Mouse (Mus musculus) heart, embryonic 12.5 days (tissue): ENCODE data around the gene Crybg1. TPM values are rescaled to one million over a fixed set of nuclear protein-coding genes. Genes with fewer than 3 reads are reported as not detected.
A peak's percentile ranks its signal among the peaks of the same experiment; 100 is the strongest.

Experiments
- ATAC-seq: fragments of 200-750 bp; cut with Nextera tagmentation; 2 replicates; pipeline ENCODE4 v1.8.0; 2017; ENCODE audit warnings: moderate TSS enrichment, moderate library complexity; ENCODE audit not compliant: insufficient number of reproducible peaks, low FRiP score
- H3K27ac ChIP-seq: fragments of 300-500 bp; sonication (generic); 2 replicates; pipeline ENCODE4 v1.5.1; 2016; ENCODE audit warnings: mild to moderate bottlenecking, moderate library complexity; ENCODE audit not compliant: poor library complexity, severe bottlenecking
- H3K27me3 ChIP-seq: fragments of 300-500 bp; sonication (generic); replicated peaks from 2 replicates; pipeline ENCODE4 v1.6.1; 2016; ENCODE audit warnings: mild to moderate bottlenecking, moderate library complexity
- H3K36me3 ChIP-seq: fragments of 300-500 bp; sonication (generic); 2 replicates; pipeline ENCODE4 v1.6.1; 2016; ENCODE audit warnings: mild to moderate bottlenecking, moderate library complexity
- H3K4me1 ChIP-seq: fragments of 300-500 bp; sonication (generic); replicated peaks from 2 replicates; pipeline ENCODE4 v1.6.1; 2016; ENCODE audit warnings: mild to moderate bottlenecking
- H3K4me2 ChIP-seq: fragments of 300-500 bp; sonication (generic); 2 replicates; pipeline ENCODE4 v1.6.1; 2016; ENCODE audit warnings: mild to moderate bottlenecking, moderate library complexity
- H3K4me3 ChIP-seq: fragments of 300-500 bp; sonication (generic); 2 replicates; pipeline ENCODE4 v1.5.1; 2016; ENCODE audit warnings: mild to moderate bottlenecking
- H3K9ac ChIP-seq: fragments of 300-500 bp; sonication (generic); 2 replicates; pipeline ENCODE4 v1.6.1; 2016; ENCODE audit warnings: mild to moderate bottlenecking, moderate library complexity
- H3K9me3 ChIP-seq: fragments of 300-500 bp; sonication (generic); replicated peaks from 2 replicates; pipeline ENCODE4 v1.6.1; 2016; ENCODE audit warnings: mild to moderate bottlenecking, moderate library complexity
- WGBS: fragments of 180-500 bp; shearing (Covaris S2); methylation state at CpG from one replicate; pipeline ENCODE4 v1.1.7; 2016; 5-methylcytosine and 5-hydroxymethylcytosine counted together
- polyA plus RNA-seq: library from polyadenylated mRNA; unstranded; fragments of >200 nt; fragmentation: Nextera tagmentation; extraction: Ambion mirVana; gene quantifications from 2 replicates; pipeline ENCODE4 v1.2.1, GENCODE M21; 2016

Gene Crybg1
- polyA plus RNA-seq, 1 experiment from 2014 or later: 0.32 TPM

DNA sequence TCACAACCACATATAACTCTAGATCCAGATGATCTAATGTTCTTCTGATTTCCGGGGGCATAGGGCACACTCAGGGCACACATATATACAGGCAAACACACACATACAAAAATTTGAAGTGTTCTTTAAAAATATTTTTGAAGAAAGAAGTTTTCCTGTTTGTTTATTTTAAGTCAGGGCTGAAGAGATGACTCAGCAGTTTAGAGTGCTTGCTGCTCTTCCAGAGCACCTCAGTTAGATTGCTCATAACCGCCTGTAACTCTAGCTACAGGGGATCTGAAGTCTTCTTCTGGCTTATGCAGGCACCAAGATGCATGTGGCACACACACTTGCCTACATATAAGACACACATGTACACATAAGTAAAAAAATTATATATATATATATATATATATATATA, 56.9 kb downstream of the Crybg1 start:
- no peaks in the 10 kb centered on the region for H3K27me3 ChIP-seq
- H3K4me1 ChIP-seq: no peaks in the 10 kb centered on the region
- peaks cover 14% of the 10 kb centered on the region for H3K9me3 ChIP-seq
- WGBS: 83% methylated on average over 2 of the region's 2 CpGs
- H3K27ac ChIP-seq: no peak overlapping the region
- H3K4me2 ChIP-seq: no peak overlapping the region
- H3K4me3 ChIP-seq: no peak overlapping the region
- no peaks in the 10 kb centered on the region for H3K36me3 ChIP-seq
- H3K9ac ChIP-seq: no peak overlapping the region
- ATAC-seq: no peak

DNA sequence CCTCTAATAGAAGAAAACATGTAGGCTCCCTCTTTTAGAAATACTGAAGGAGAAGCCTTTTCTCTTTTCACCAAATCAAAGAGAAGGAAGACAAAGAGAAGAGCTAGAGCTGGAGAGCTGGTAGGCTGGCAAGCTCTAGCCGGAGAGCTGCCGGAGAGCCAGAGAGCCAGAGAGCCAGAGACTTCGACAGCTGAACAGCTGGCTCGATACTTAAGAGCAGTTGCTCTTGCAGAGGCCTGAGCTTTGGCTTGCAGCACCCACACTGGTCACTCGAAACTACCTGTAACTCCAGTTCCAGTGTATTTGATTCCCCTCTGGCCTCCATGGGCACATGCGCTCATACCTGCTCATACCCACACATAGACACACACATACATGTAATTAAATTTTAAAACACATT, 68.3 kb downstream of the Crybg1 start:
- H3K9ac ChIP-seq: no peak overlapping the region
- no peak for ATAC-seq
- 56% methylated on average over 6 of the region's 6 CpGs for WGBS
- H3K9me3 ChIP-seq: no peaks in the 10 kb centered on the region
- no peaks in the 10 kb centered on the region for H3K36me3 ChIP-seq
- no peak overlapping the region for H3K27ac ChIP-seq
- no peaks in the 10 kb centered on the region for H3K4me1 ChIP-seq
- H3K4me2 ChIP-seq: no peak overlapping the region
- H3K27me3 ChIP-seq: no peaks in the 10 kb centered on the region
- H3K4me3 ChIP-seq: no peak overlapping the region

DNA sequence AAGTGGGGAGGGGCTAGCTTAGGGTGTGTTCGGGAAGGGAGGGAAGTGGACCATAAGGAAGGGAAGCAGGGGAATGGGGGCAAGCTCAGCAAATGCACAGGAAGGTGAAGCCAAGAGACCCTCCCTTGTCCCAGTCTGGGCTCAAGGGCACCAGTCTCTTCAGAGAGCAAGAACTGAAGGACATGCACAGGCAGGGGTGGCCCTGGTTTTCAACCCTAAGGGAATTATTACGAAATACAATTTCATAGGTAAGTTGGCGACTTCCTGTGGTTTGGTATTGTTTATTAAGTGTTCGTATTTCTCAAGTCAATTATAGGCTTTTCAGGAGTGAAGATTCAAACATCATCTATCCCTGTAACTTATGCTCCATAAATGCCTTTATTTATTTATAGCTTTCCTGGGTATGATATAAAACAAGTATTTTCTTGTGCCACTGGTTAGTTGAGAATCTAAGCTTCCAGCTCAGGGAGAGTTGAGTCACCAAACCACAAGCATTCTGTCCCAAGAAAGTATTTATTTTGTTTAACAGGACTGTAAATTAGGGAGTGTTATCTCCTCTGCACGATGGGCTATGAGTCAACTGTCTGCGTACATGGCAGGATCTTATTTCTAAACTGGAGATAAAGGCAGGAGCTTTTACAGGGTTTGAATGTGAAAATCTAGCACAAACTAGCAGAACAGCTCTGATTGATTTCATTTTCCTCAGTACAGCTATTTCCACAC, 69.7 kb downstream of the Crybg1 start:
- H3K27ac ChIP-seq: no peak overlapping the region
- WGBS: 59% methylated on average over 6 of the region's 6 CpGs
- no peak overlapping the region for H3K4me3 ChIP-seq
- H3K4me2 ChIP-seq: no peak overlapping the region
- no peak for ATAC-seq
- H3K27me3 ChIP-seq: no peaks in the 10 kb centered on the region
- no peaks in the 10 kb centered on the region for H3K9me3 ChIP-seq
- H3K4me1 ChIP-seq: no peaks in the 10 kb centered on the region
- no peaks in the 10 kb centered on the region for H3K36me3 ChIP-seq
- no peak overlapping the region for H3K9ac ChIP-seq

GRCm38 (mm10) chr10:44071095-44071494, 77.6 kb downstream of the Crybg1 start:
- Histone ChIP-seq H3K4me3 (no peak overlapping the region), H3K9me3 (no peaks in the 10 kb centered on the region), H3K4me1 (no peaks in the 10 kb centered on the region), H3K4me2 (no peak overlapping the region), H3K27me3 (no peaks in the 10 kb centered on the region), H3K27ac (no peak overlapping the region), H3K36me3 (no peaks in the 10 kb centered on the region), H3K9ac (no peak overlapping the region)
- no peak for ATAC-seq
- 8% methylated on average over 4 of the region's 4 CpGs for WGBS

DNA sequence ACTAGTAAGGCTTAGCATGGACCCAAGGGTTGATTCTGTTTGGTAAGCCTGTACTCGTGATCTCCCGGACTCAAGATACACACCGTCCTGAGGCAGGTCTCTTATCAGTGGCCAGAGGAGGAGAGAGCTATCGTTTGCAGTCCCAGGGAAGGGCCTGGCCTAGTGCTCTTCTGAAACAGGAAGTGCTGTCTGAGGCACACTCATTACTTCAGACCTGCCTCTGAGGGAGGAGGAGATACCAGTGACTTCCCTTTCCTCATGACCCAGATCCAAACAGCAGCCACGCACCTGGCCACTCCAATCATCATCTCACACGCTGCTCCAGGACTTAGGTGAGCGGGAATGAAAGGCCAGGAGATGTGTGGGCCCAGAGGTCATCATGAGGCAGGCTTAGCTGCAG, 79.5 kb downstream of the Crybg1 start:
- no peak overlapping the region for H3K4me3 ChIP-seq
- WGBS: 37% methylated on average over 7 of the region's 7 CpGs
- H3K4me1 ChIP-seq: no peaks in the 10 kb centered on the region
- no peak overlapping the region for H3K9ac ChIP-seq
- no peaks in the 10 kb centered on the region for H3K9me3 ChIP-seq
- H3K36me3 ChIP-seq: no peaks in the 10 kb centered on the region
- 0 out of 2 replicates have a peak, but pooled peaks have one; percentile 29 for ATAC-seq
- H3K27ac ChIP-seq: no peak overlapping the region
- no peaks in the 10 kb centered on the region for H3K27me3 ChIP-seq
- no peak overlapping the region for H3K4me2 ChIP-seq

DNA sequence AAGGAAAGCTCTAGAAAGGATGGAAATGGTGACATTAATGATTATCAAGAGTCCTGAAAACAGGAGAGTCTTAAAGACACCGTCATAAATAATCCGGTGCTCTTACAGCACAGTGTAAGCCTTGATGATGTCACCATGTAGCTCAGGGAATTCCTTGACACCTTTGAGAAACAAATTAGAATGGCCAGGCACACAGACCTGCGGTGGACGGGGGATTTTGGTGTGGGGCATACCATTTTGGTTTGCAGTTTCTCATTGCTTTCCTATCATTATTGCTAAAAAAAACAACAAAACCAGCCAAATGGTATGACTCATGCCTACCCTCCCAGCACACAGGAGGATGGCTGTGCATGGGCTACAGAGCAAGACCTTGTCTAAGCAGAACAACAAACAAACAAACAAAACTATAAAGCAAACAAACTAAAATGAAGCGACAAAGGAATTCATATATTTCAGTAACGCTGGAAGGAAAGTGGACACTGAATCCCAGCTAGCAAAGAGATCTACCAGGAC, 82.7 kb downstream of the Crybg1 start:
- no peak overlapping the region for H3K9ac ChIP-seq
- no peaks in the 10 kb centered on the region for H3K27me3 ChIP-seq
- WGBS: 77% methylated on average over 6 of the region's 6 CpGs
- ATAC-seq: no peak
- H3K4me2 ChIP-seq: no peak overlapping the region
- H3K36me3 ChIP-seq: no peaks in the 10 kb centered on the region
- no peaks in the 10 kb centered on the region for H3K9me3 ChIP-seq
- no peak overlapping the region for H3K27ac ChIP-seq
- H3K4me1 ChIP-seq: no peaks in the 10 kb centered on the region
- no peak overlapping the region for H3K4me3 ChIP-seq

DNA sequence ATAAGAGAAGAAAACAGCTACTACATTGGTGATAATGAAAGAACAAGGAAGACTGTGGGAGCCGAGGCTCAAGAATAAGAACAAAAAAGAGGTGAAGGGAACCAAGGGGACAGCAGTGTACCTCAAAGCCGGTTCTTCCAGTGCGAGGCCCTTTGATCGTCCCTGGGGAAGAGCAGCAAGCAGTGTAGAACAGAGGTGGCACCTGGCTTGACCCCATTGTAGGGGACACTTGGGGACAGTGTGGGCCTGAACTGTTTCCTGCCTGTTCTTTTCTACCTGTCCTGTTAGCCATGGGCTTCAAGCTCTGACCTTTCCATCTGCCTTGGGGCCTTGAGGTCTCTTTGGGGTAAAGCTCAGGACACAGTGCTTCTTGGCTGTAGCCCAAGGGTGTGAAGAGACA, 85.7 kb downstream of the Crybg1 start:
- ATAC-seq: no peak
- WGBS: 86% methylated on average over 4 of the region's 4 CpGs
- H3K9me3 ChIP-seq: no peaks in the 10 kb centered on the region

GRCm38 (mm10) chr10:44050913-44051312, 97.7 kb downstream of the Crybg1 start:
- Histone ChIP-seq H3K36me3 (no peaks in the 10 kb centered on the region), H3K9me3 (no peaks in the 10 kb centered on the region), H3K4me3 (no peak overlapping the region), H3K27me3 (no peaks in the 10 kb centered on the region), H3K9ac (no peak overlapping the region), H3K4me2 (no peak overlapping the region), H3K4me1 (no peaks in the 10 kb centered on the region), H3K27ac (no peak overlapping the region)
- no peak for ATAC-seq
- 85% methylated on average over 6 of the region's 6 CpGs for WGBS

More for the DNA sequence above, 85.7 kb downstream of the Crybg1 start:
- H3K36me3 ChIP-seq: no peaks in the 10 kb centered on the region
- H3K4me1 ChIP-seq: no peaks in the 10 kb centered on the region
- H3K27ac ChIP-seq: no peak overlapping the region
- H3K4me3 ChIP-seq: no peak overlapping the region
- no peak overlapping the region for H3K9ac ChIP-seq
- no peak overlapping the region for H3K4me2 ChIP-seq
- H3K27me3 ChIP-seq: no peaks in the 10 kb centered on the region; the same call in 1 of the 2 replicates

DNA sequence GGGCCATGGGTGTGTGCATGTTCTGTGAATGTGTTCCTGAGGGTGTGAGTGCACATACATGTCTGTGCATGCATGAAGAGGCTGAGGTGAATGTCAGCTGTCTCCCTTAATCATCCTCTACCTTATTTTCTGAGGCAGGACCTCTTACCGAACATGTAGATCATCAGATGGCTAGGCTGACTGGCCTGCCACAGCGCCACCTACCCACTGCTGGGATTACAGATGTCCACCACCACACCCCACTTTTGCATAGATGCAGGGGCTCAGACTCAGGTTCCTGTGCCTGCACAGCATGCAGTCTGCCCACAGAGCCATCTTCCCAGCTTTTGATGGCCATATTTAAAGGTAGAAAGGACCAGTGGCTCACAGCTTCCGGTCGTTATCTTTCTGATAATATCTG, 103.9 kb downstream of the Crybg1 start:
- Histone ChIP-seq H3K9ac (no peak overlapping the region), H3K4me3 (no peak overlapping the region), H3K27ac (no peak overlapping the region), H3K4me2 (no peak overlapping the region), H3K9me3 (no peaks in the 10 kb centered on the region), H3K36me3 (no peaks in the 10 kb centered on the region), H3K27me3 (no peaks in the 10 kb centered on the region), H3K4me1 (no peaks in the 10 kb centered on the region)
- no peak for ATAC-seq
- WGBS: 63% methylated on average over 4 of the region's 4 CpGs

DNA sequence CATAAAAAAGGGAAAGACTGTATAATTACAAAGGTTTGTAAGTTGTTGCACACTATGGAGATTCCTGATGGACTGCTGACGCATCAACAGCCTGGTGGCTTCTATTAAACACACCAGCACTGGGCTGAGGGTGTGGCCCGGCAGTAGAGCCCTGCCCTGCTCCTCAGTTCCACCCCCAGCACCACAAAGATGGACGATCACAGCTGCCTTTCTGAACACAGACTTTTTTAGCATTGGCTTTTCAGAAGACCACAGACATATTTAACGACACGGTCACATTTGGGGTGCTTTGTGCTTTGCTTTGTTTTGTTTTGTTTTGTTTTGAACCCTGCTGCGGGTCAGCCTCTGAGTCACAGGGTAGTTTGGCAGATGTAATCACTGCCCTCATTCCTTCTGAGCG, 105.0 kb downstream of the Crybg1 start:
- H3K4me3 ChIP-seq: no peak overlapping the region
- H3K27me3 ChIP-seq: no peaks in the 10 kb centered on the region
- WGBS: 66% methylated on average over 7 of the region's 7 CpGs
- ATAC-seq: no peak
- H3K4me2 ChIP-seq: no peak overlapping the region
- no peaks in the 10 kb centered on the region for H3K4me1 ChIP-seq
- no peak overlapping the region for H3K9ac ChIP-seq
- H3K9me3 ChIP-seq: no peaks in the 10 kb centered on the region
- H3K27ac ChIP-seq: no peak overlapping the region
- no peaks in the 10 kb centered on the region for H3K36me3 ChIP-seq

GRCm38 (mm10) chr10:44039185-44039584, 109.5 kb downstream of the Crybg1 start:
- no peak overlapping the region for H3K9ac ChIP-seq
- no peak overlapping the region for H3K27ac ChIP-seq
- no peak for ATAC-seq
- no peaks in the 10 kb centered on the region for H3K27me3 ChIP-seq
- H3K36me3 ChIP-seq: no peaks in the 10 kb centered on the region
- WGBS: 79% methylated on average over 2 of the region's 2 CpGs
- H3K4me3 ChIP-seq: no peak overlapping the region
- H3K9me3 ChIP-seq: no peaks in the 10 kb centered on the region
- no peaks in the 10 kb centered on the region for H3K4me1 ChIP-seq
- no peak overlapping the region for H3K4me2 ChIP-seq
